Comparison of ENCODE assay signal across 10 mouse cellular contexts in the genomic region with DNA sequence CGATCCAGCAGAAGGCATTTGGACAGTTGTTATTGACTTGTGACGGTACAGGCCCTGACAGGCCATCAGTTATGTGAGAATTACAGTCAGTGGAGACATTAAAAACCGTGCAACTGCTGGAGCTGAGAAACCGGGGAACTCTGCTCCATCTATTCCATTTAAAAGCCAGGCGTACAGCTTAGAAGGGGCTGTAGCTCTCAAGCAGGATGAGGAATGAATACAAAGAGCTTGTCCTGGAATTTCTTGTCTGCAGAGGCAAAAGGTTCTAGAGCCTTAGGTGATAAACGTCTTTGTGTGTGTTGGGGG. TPM values are rescaled to one million over a fixed set of nuclear protein-coding genes. Genes with fewer than 3 reads are reported as not detected.
DNase-seq lines count a peak whose midpoint lies in the region; ATAC-seq and TF ChIP-seq lines count a peak whose summit lies in the region.
"Had no signal": no experiment of that assay in that cellular context is flagged by ENCODE, and none has a peak within 500 bp of the region (broad histone marks: within the 10 kb centered on the region; RNA-seq: fewer than 3 reads in every experiment).

No protein-coding gene starts in this region.

- no peaks in the 10 kb centered on the region for H3K9me3 ChIP-seq in lung, embryonic 14.5 days (ENCODE audit: low read depth, low read length)
- no peaks in the 10 kb centered on the region for H3K9me3 ChIP-seq in intestine, postnatal 0 days (ENCODE audit: control insufficient read depth)
- H3K9me3 ChIP-seq in neural tube, embryonic 15.5 days (replicated peaks) = no peaks in the 10 kb centered on the region

- ATAC-seq in lung, embryonic 14.5 days (ENCODE audit: insufficient read depth) = 0 out of 2 replicates have a peak, but pooled peaks have one; percentile 12
- ATAC-seq in intestine, postnatal 0 days = no peak
- peak; percentile 36; the same call in 1 of the 2 replicates for ATAC-seq in neural tube, embryonic 15.5 days (ENCODE audit: low FRiP score)

- no peak overlapping the region for H3K4me3 ChIP-seq in cerebellum, adult 2 months (replicated peaks; ENCODE audit: insufficient read depth, low read depth, low read length)
- peak overlapping the region; percentile 25; the same call in 1 of the 2 replicates for H3K4me3 ChIP-seq in lung, embryonic 14.5 days (ENCODE audit: low read depth, low read length)
- no peak overlapping the region for H3K4me3 ChIP-seq in intestine, postnatal 0 days (ENCODE audit: low read depth, low read length)
- peak overlapping the region; percentile 28 for H3K4me3 ChIP-seq in neural tube, embryonic 15.5 days (replicated peaks)

- H3K27ac ChIP-seq in cerebellum, adult 2 months (ENCODE audit: insufficient read depth, low read length) = peak overlapping the region; percentile 39; the same call in 1 of the 2 replicates
- H3K27ac ChIP-seq in lung, embryonic 14.5 days (ENCODE audit: low read depth) = peak overlapping the region; percentile 67
- H3K27ac ChIP-seq in intestine, postnatal 0 days (ENCODE audit: low read depth, low read length) = no peak overlapping the region
- H3K27ac ChIP-seq in neural tube, embryonic 15.5 days (replicated peaks) = peak overlapping the region; percentile 85
- H3K27ac ChIP-seq: macrophage had no signal

- H3K27me3 ChIP-seq in cerebellum, adult 2 months (ENCODE audit: control insufficient read depth, insufficient read depth, low read length) = no peaks in the 10 kb centered on the region
- no peaks in the 10 kb centered on the region for H3K27me3 ChIP-seq in lung, embryonic 14.5 days (ENCODE audit: insufficient read depth, low read length)
- H3K27me3 ChIP-seq in intestine, postnatal 0 days (replicated peaks; ENCODE audit: control insufficient read depth, insufficient read depth, low read length) = no peaks in the 10 kb centered on the region
- H3K27me3 ChIP-seq in neural tube, embryonic 15.5 days (replicated peaks) = no peaks in the 10 kb centered on the region

- H3K4me1 ChIP-seq in cerebellum, adult 2 months (ENCODE audit: control insufficient read depth, insufficient read depth, low read length) = no peaks in the 10 kb centered on the region
- H3K4me1 ChIP-seq in lung, embryonic 14.5 days (ENCODE audit: insufficient read depth) = peaks cover 17% of the 10 kb centered on the region
- no peaks in the 10 kb centered on the region for H3K4me1 ChIP-seq in intestine, postnatal 0 days (replicated peaks; ENCODE audit: control insufficient read depth, insufficient read depth, low read length)
- H3K4me1 ChIP-seq in neural tube, embryonic 15.5 days = peaks cover 28% of the 10 kb centered on the region

- DNase-seq in cerebellum, adult 2 months = no peak
- no peak for DNase-seq in cerebellum, postnatal 4 days (ENCODE audit: low spot score in 2 of 2)
- peak; percentile 57 for DNase-seq in lung, embryonic 14.5 days
- DNase-seq in lung, postnatal 25 days (ENCODE audit: low spot score) = no peak
- DNase-seq in urinary bladder, postnatal 10 days (ENCODE audit: low spot score) = no peak
- DNase-seq in frontal cortex, postnatal 14 days (ENCODE audit: low spot score in 2 of 2) = no peak
- DNase-seq: cerebellum, adult 11-12 months had no signal

- no peak for TF ChIP-seq CTCF in cerebellum, adult 2 months (IDR thresholded peaks at IDR 0.05; ENCODE audit: borderline replicate concordance, insufficient read depth, low read depth, low read length)
- no peak for TF ChIP-seq CTCF in lung, embryonic 14.5 days (IDR thresholded peaks at IDR 0.05; ENCODE audit: low read depth)
- no peak for TF ChIP-seq CTCF in intestine, postnatal 0 days (IDR thresholded peaks at IDR 0.05; ENCODE audit: low read depth)

- 58% methylated on average over 6 of the region's 6 CpGs for WGBS in cerebellum, adult 2 months
- WGBS in lung, embryonic 14.5 days = 7% methylated on average over 6 of the region's 6 CpGs
- 43% methylated on average over 6 of the region's 6 CpGs for WGBS in intestine, postnatal 0 days
- WGBS in neural tube, embryonic 15.5 days = 4% methylated on average over 6 of the region's 6 CpGs

- no peak overlapping the region for H3K9ac ChIP-seq in lung, embryonic 14.5 days
- no peak overlapping the region for H3K9ac ChIP-seq in intestine, postnatal 0 days (ENCODE audit: low read depth, low read length)
- no peak overlapping the region for H3K9ac ChIP-seq in neural tube, embryonic 15.5 days (replicated peaks)

- peak overlapping the region; percentile 58 for H3K4me2 ChIP-seq in lung, embryonic 14.5 days
- H3K4me2 ChIP-seq in intestine, postnatal 0 days (replicated peaks; ENCODE audit: low read depth) = peak overlapping the region; percentile 49; the same call in 1 of the 2 replicates
- H3K4me2 ChIP-seq in neural tube, embryonic 15.5 days = peak overlapping the region; percentile 56

- no peak for TF ChIP-seq POLR2A in cerebellum, adult 2 months (IDR thresholded peaks at IDR 0.05; ENCODE audit: borderline replicate concordance, insufficient read depth, low read length)

- no peaks in the 10 kb centered on the region for H3K36me3 ChIP-seq in lung, embryonic 14.5 days (ENCODE audit: insufficient read depth)
- H3K36me3 ChIP-seq in intestine, postnatal 0 days (ENCODE audit: control insufficient read depth, insufficient read depth) = no peaks in the 10 kb centered on the region
- no peaks in the 10 kb centered on the region for H3K36me3 ChIP-seq in neural tube, embryonic 15.5 days

RNA-seq across cellular contexts. Expression of a gene that starts 18.2 kb away (rescaled TPM):
- 101 and 104 TPM in 2 replicates for polyA plus RNA-seq in cerebellum, adult 2 months (2012; rRNA removed)
- 26.3 and 28.2 TPM in 2 replicates for polyA plus RNA-seq in lung, embryonic 14.5 days (2014; fragmentation: Nextera tagmentation; extraction: Ambion mirVana)
- 8.3 and 9.3 TPM in 2 replicates for polyA plus RNA-seq in intestine, postnatal 0 days (2015; fragmentation: Nextera tagmentation; extraction: Ambion mirVana)
- 398 and 441 TPM in 2 replicates for polyA plus RNA-seq in neural tube, embryonic 15.5 days (2015; fragmentation: Nextera tagmentation; extraction: Ambion mirVana)

Comparison
In these comparisons a context has a peak if more than half of its experiments do, and no peak if none do; other contexts are left out.
1. H3K4me3 ChIP-seq: peak in lung, embryonic 14.5 days (single experiment) and neural tube, embryonic 15.5 days (single experiment); none in cerebellum, adult 2 months (single experiment) and intestine, postnatal 0 days (single experiment).
2. Peak in every context shown above with its lines, with median percentiles within 50 percentile points of each other: H3K4me2 ChIP-seq.